Mouse (Mus musculus) spleen, adult 2 months (tissue): ENCODE results near the gene Banf1.

Source experiments
- CTCF ChIP-seq: fragments of 200-500 bp; IDR thresholded peaks from 2 replicates; pipeline ENCODE4 v1.5.1; 2011; ENCODE audit warnings: mild to moderate bottlenecking, inconsistent platforms; ENCODE audit not compliant: insufficient read depth, insufficient read length, insufficient replicate concordance; ENCODE audit errors: extremely low read depth
- POLR2A ChIP-seq: fragments of 200-500 bp; IDR thresholded peaks from 2 replicates; pipeline ENCODE4 v1.6.1; 2011; ENCODE audit warnings: low read depth, low read length, inconsistent platforms

DNA sequence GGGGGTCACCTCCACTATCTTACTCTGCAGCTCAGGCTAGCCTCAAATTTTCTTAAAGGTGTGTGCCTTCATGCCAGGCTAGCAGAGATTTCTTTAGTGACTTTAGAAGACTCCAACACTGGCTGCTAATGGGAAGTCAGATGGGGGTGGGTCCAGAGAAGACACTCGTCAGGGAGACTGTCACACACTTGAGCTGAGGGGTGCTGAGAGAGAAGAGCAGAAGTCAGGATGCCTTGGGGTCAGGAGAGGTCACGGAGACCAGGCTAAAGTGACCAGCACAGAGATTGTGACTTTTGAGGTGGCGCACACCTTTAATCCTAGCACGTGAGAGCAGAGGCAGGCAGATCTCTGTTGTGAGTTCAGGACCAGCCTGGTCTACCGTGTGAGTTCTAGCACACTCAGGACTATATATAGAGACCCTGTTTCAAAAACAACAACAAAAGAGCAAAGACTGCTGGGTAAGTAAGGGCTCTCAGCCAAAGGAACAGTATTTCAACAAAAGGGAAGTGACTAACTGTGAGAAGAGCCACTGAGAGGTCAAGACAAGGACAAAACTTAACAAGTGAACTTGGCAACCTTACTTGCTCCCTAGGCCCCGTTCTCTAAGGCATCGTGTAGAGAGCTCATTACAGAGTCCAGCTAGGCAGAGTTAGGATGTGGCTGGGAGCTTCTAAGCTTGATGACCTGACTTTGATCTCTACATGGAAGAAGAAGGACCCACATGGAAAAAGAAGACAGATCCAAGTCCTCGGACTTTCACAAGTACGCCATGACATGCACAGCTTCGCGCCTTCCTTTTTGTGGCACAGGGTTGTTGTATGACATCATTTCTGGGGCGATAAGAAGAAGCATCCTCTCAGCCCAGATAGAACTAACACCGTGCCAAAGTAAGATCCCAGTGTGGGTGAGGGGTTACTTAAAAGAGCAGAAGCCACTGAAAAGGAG lies 41.4 kb upstream of the Banf1 start:
- TF ChIP-seq CTCF (no peak), POLR2A (no peak)
